Mouse (Mus musculus) MEL (cell line): ENCODE measurements around the gene Lrrc3c.

ENCODE experiments used
- CTCF ChIP-seq, 3 experiments: IDR thresholded peaks in 2 of 3; conservative IDR thresholded peaks in 1 of 3; 2 replicates each; pipeline ENCODE4 v1.5.1; 2011 to 2012; ENCODE audit warnings: low read length in 3 of 3, low read depth in 2 of 3, mild to moderate bottlenecking in 2 of 3, improper control_type of control experiment in 1 of 3, inconsistent platforms in 1 of 3, mixed read lengths in 1 of 3, moderate library complexity in 1 of 3; ENCODE audit not compliant: control insufficient read depth in 1 of 3, insufficient read depth in 1 of 3, poor library complexity in 1 of 3, severe bottlenecking in 1 of 3
- POLR2A ChIP-seq, 2 experiments: IDR thresholded peaks; 2 replicates each; pipeline ENCODE4 v1.6.1; 2011 to 2012; ENCODE audit warnings: low read length in 2 of 2, mild to moderate bottlenecking in 2 of 2, control low read depth in 1 of 2, improper control_type of control experiment in 1 of 2, low read depth in 1 of 2, moderate library complexity in 1 of 2; ENCODE audit not compliant: control insufficient read depth in 1 of 2, insufficient read depth in 1 of 2, poor library complexity in 1 of 2

- TF ChIP-seq CTCF (IDR thresholded peaks at IDR 0.05 in 2 of 3, conservative IDR thresholded peaks at IDR 0.05 in 1 of 3; ENCODE audit: control insufficient read depth in 1 of 3, insufficient read depth in 1 of 3, low read depth in 2 of 3, low read length in 3 of 3, poor library complexity in 1 of 3, severe bottlenecking in 1 of 3) (no peak), POLR2A (IDR thresholded peaks at IDR 0.05; ENCODE audit: control insufficient read depth in 1 of 2, insufficient read depth in 1 of 2, low read depth in 1 of 2, low read length in 2 of 2, poor library complexity in 1 of 2) (no peak)
Measured at GRCm38 (mm10) chr11:98602090-98602690, 4.1 kb downstream of the Lrrc3c start.
